Mouse (Mus musculus) heart, adult 9 months (tissue): ENCODE results near the gene Sva.

ENCODE experiments used
- DNase-seq, 2 experiments: peaks; one replicate each; pipeline ENCODE4 v3.0.0; 2022; ENCODE audit warnings: low spot score in 2 of 2

Gene Sva

GRCm38 (mm10) chr6:42038094-42038493 is at the start of gene Sva:
Sva (plus strand) TSS chr6:42038394.
- no peak for DNase-seq
